Mouse (Mus musculus) bone marrow, adult 2 months (tissue): ENCODE data around the gene Zscan5b.

Experiments used
- CTCF ChIP-seq: fragments of 200-500 bp; IDR thresholded peaks from 2 replicates; pipeline ENCODE4 v1.5.1; 2011; ENCODE audit warnings: low read length, control low read depth; ENCODE audit not compliant: control insufficient read depth, insufficient read depth
- POLR2A ChIP-seq: fragments of 200-500 bp; IDR thresholded peaks from 2 replicates; pipeline ENCODE4 v1.6.1; 2011; ENCODE audit warnings: low read depth, mild to moderate bottlenecking, control low read depth, low read length, borderline replicate concordance; ENCODE audit not compliant: control insufficient read depth

DNA sequence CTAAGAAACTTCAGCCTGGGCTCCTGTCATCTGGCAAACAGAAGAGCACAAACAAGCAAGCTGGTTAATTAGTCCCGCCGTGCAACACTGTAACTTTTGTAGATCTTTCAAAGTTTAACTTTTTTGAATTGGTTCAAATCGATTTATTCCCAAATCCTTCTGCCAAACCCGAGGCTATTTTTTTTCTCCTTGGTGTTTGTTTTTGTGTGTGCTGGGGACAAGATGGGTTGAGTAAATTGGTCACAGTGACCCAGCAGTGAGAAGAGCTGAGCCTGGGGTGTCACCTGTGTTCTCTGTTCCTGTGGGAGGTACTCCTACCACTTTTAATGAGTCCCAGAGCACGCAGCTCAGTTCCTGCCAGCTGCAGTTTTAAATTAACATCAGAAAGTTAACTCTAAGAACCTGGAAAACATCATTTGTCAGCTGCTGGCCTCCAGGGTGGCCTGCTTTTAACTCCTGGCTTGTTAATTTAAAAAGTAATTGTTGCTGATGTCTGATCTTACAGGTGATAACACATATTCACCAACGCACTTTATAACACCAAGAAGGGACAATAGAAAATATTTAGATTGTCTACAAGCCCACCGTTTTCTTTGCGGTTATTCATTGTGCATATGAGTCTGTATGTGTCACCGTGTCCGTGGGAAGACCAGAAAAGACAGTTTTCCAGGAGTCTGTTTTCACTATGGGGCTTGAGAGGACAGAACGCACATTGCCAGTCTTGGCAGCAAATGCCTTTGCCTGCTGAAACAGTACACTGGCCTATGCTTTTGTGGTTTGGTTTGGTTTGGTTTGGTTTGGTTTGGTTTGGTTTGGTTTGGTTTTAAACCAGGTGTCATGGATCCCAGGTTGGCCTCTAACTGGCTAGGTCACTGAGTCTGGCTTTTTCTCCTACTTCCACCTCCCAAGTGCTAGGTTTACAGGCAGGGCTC, 22.5 kb downstream of the Zscan5b start:
- TF ChIP-seq CTCF = no peak
- no peak for TF ChIP-seq POLR2A
